Mouse (Mus musculus): ENCODE results near the gene Mecom.

- TF ChIP-seq CTCF (IDR thresholded peaks at IDR 0.05; ENCODE audit: extremely low read depth, insufficient read depth, insufficient read length, insufficient replicate concordance), result no peak
- TF ChIP-seq POLR2A (IDR thresholded peaks at IDR 0.05; ENCODE audit: low read depth, low read length), result no peak
Measured at GRCm38 (mm10) chr3:30226928-30227370, 320.9 kb downstream of the Mecom start.
